Mouse (Mus musculus): Measurements from ENCODE around the gene Chmp4b. TPM values are rescaled to one million over a fixed set of nuclear protein-coding genes. Genes with fewer than 3 reads are reported as not detected.

The Chmp4b gene
- polyA plus RNA-seq, 2 experiments: 8.1 to 84.2 TPM

DNA sequence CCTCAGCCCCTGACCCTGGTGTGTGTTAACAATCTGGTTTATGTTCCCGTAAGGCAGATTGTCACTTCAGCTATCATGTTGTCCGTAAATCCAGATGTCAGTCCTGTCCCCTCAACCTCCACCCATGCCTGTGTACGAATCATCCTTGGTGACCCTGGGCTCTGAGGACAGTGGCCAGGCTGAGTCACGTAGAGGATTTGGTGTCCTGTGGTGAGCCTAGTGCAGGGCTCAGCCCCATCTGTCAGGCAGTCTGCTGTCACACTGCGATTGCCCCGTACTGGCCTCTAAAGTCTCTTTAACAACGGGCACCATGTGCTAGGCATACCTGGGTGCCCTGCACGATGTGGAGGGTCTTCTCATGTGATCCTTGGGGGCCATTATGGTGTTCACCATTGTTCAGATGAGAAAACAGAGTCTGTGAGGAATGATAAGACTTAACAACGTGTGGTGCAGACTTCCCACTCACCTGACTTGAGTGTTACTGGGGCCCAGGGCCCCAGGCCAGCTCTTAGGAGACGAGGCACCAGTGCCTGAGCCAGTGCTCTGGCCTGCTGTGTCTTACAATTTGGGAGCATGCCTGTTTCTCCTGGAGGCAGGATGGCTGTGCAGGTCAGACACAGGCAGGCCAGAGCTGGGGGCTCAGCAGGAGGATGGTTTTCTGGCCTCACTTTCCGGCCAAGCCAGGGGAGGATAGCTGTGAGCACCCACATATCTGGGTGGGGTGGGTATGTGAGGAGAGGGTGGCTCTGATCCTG, 55.2 kb downstream of the Chmp4b start:
- Histone ChIP-seq H3K4me3 (ENCODE audit: insufficient read depth in 1 of 2, low read depth in 2 of 2, low read length in 2 of 2) (no peak overlapping the region), H3K36me3 (replicated peaks; ENCODE audit: control insufficient read depth, insufficient read depth, low read depth) (no peaks in the 10 kb centered on the region), H3K4me1 (replicated peaks; ENCODE audit: control insufficient read depth in 2 of 2, insufficient read depth in 2 of 2, low read length in 1 of 2) (no peaks in the 10 kb centered on the region), H3K9me3 (ENCODE audit: control insufficient read depth, low read length) (no peaks in the 10 kb centered on the region), H3K27me3 (ENCODE audit: control insufficient read depth, insufficient read depth, low read length) (no peaks in the 10 kb centered on the region; the same call in 1 of the 2 replicates), H3K9ac (replicated peaks) (no peak overlapping the region), H3K4me2 (ENCODE audit: low read depth) (no peak overlapping the region), H3K27ac (no peak overlapping the region)
- TF ChIP-seq EP300 (IDR thresholded peaks at IDR 0.05; ENCODE audit: low read depth): no peak
- WGBS (ENCODE audit: insufficient replicate concordance): 57% methylated on average over 11 of the region's 11 CpGs
- DNase-seq (ENCODE audit: low read depth in 3 of 3, low spot score in 3 of 3): no peak
- ATAC-seq (ENCODE audit: insufficient read depth): no peak

- no peak for TF ChIP-seq CTCF (IDR thresholded peaks at IDR 0.05; ENCODE audit: low read depth)
- TF ChIP-seq EP300 (IDR thresholded peaks at IDR 0.05; ENCODE audit: low read depth): no peak
- H3K9ac ChIP-seq (replicated peaks): no peak overlapping the region
- WGBS (ENCODE audit: insufficient replicate concordance): 74% methylated on average over 7 of the region's 7 CpGs
- H3K36me3 ChIP-seq (replicated peaks; ENCODE audit: control insufficient read depth, insufficient read depth, low read depth): no peaks in the 10 kb centered on the region
- no peaks in the 10 kb centered on the region; the same call in 1 of the 2 replicates for H3K27me3 ChIP-seq (ENCODE audit: control insufficient read depth, insufficient read depth, low read length)
- DNase-seq (ENCODE audit: low read depth in 3 of 3, low spot score in 3 of 3): no peak
- H3K27ac ChIP-seq: no peak overlapping the region
- no peak overlapping the region for H3K4me2 ChIP-seq (ENCODE audit: low read depth)
- H3K4me3 ChIP-seq (ENCODE audit: insufficient read depth in 1 of 2, low read depth in 2 of 2, low read length in 2 of 2): no peak overlapping the region
- no peaks in the 10 kb centered on the region for H3K4me1 ChIP-seq (replicated peaks; ENCODE audit: control insufficient read depth in 2 of 2, insufficient read depth in 2 of 2, low read length in 1 of 2)
- ATAC-seq (ENCODE audit: insufficient read depth): no peak
- no peaks in the 10 kb centered on the region for H3K9me3 ChIP-seq (ENCODE audit: control insufficient read depth, low read length)
Measured at GRCm38 (mm10) chr2:154707284-154707683, 55.8 kb downstream of the Chmp4b start.

DNA sequence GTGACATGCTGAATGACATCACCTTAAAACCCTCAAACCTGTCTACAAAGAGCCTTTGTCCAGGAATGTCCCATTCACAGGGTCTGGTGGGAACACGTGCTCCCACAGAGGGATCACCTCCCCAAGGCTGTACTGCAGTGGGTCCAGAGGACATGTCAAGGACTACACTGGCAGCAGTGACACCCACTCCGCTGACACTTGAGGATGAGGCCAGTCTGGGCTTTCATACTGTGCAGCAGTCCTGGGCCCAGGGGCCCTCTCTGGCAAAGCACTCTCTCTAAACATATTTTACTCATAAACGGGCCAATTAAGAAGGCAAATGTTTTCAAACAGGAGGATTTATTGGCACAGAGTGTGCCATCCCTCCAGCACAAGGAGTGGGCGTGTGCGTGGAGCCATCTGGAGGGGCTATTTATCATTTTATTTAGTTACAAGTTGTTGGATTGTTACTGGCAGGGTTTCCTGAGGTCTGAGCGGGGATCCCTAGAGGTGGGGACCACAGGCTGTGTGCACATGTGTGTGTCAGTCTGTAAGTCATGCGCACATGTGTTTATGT, 56.4 kb downstream of the Chmp4b start:
- Histone ChIP-seq H3K9me3 (ENCODE audit: control insufficient read depth, low read length) (no peaks in the 10 kb centered on the region), H3K4me3 (ENCODE audit: insufficient read depth in 1 of 2, low read depth in 2 of 2, low read length in 2 of 2) (no peak overlapping the region), H3K4me1 (replicated peaks; ENCODE audit: control insufficient read depth in 2 of 2, insufficient read depth in 2 of 2, low read length in 1 of 2) (no peaks in the 10 kb centered on the region), H3K9ac (replicated peaks) (no peak overlapping the region), H3K27me3 (ENCODE audit: control insufficient read depth, insufficient read depth, low read length) (no peaks in the 10 kb centered on the region; the same call in 1 of the 2 replicates), H3K36me3 (replicated peaks; ENCODE audit: control insufficient read depth, insufficient read depth, low read depth) (no peaks in the 10 kb centered on the region), H3K4me2 (ENCODE audit: low read depth) (no peak overlapping the region), H3K27ac (no peak overlapping the region)
- no peak for ATAC-seq (ENCODE audit: insufficient read depth)
- WGBS (ENCODE audit: insufficient replicate concordance): 63% methylated on average over 7 of the region's 7 CpGs
- no peak for TF ChIP-seq EP300 (IDR thresholded peaks at IDR 0.05; ENCODE audit: low read depth)
- TF ChIP-seq CTCF (IDR thresholded peaks at IDR 0.05; ENCODE audit: low read depth): no peak
- no peak for DNase-seq (ENCODE audit: low read depth in 3 of 3, low spot score in 3 of 3)

- no peak for DNase-seq (ENCODE audit: low read depth in 3 of 3, low spot score in 3 of 3)
- H3K27me3 ChIP-seq (ENCODE audit: control insufficient read depth, insufficient read depth, low read length): no peaks in the 10 kb centered on the region
- H3K9ac ChIP-seq (replicated peaks): no peak overlapping the region
- H3K36me3 ChIP-seq (replicated peaks; ENCODE audit: control insufficient read depth, insufficient read depth, low read depth): no peaks in the 10 kb centered on the region
- WGBS (ENCODE audit: insufficient replicate concordance): 29% methylated on average over 3 of the region's 3 CpGs
- no peak overlapping the region for H3K27ac ChIP-seq
- H3K9me3 ChIP-seq (ENCODE audit: control insufficient read depth, low read length): no peaks in the 10 kb centered on the region
- no peak overlapping the region for H3K4me3 ChIP-seq (ENCODE audit: insufficient read depth in 1 of 2, low read depth in 2 of 2, low read length in 2 of 2)
- no peak for TF ChIP-seq EP300 (IDR thresholded peaks at IDR 0.05; ENCODE audit: low read depth)
- no peak overlapping the region for H3K4me2 ChIP-seq (ENCODE audit: low read depth)
- H3K4me1 ChIP-seq (replicated peaks; ENCODE audit: control insufficient read depth in 2 of 2, insufficient read depth in 2 of 2, low read length in 1 of 2): no peaks in the 10 kb centered on the region
- ATAC-seq (ENCODE audit: insufficient read depth): no peak
Measured at GRCm38 (mm10) chr2:154711701-154712100, 60.2 kb downstream of the Chmp4b start.

DNA sequence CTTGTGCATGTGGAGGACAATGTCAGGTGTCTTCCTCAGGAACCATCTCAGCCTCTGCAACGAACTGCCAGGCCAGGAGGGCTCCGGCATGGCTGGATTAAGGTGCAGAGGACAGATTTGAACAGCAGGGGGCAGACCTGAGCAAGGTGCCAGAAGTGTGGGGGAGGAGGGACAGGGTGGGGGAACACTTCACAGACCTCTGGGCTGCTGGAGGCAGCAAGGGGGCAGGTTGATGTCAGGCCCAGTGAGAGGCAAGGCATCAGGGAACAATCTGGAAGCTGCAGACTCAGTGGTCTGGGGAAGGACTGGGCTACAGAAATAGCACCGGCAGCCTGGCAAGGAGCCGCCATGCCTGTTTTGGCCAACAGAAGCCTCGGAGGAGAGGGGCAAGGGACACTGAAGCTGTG, 60.8 kb downstream of the Chmp4b start:
- TF ChIP-seq CTCF (IDR thresholded peaks at IDR 0.05; ENCODE audit: low read depth): peak; percentile 98
- TF ChIP-seq EP300 (IDR thresholded peaks at IDR 0.05; ENCODE audit: low read depth): no peak
- Histone ChIP-seq H3K9me3 (ENCODE audit: control insufficient read depth, low read length) (no peaks in the 10 kb centered on the region), H3K4me3 (ENCODE audit: insufficient read depth in 1 of 2, low read depth in 2 of 2, low read length in 2 of 2) (no peak overlapping the region), H3K9ac (replicated peaks) (no peak overlapping the region), H3K27me3 (ENCODE audit: control insufficient read depth, insufficient read depth, low read length) (no peaks in the 10 kb centered on the region), H3K4me1 (replicated peaks; ENCODE audit: control insufficient read depth in 2 of 2, insufficient read depth in 2 of 2, low read length in 1 of 2) (no peaks in the 10 kb centered on the region), H3K27ac (no peak overlapping the region), H3K4me2 (ENCODE audit: low read depth) (no peak overlapping the region), H3K36me3 (replicated peaks; ENCODE audit: control insufficient read depth, insufficient read depth, low read depth) (no peaks in the 10 kb centered on the region)
- 42% methylated on average over 5 of the region's 5 CpGs for WGBS (ENCODE audit: insufficient replicate concordance)
- ATAC-seq (ENCODE audit: insufficient read depth) (peak; percentile 35; the same call in 1 of the 2 replicates), DNase-seq (ENCODE audit: low read depth in 3 of 3, low spot score in 3 of 3) (peak; percentile 17 to 37 (median 17))
